In genomic region chr10:117417772-117418667, GRCm38 (mm10) we compare ENCODE assay signal across 8 mouse cellular contexts. TPM values are rescaled to one million over a fixed set of nuclear protein-coding genes. Genes with fewer than 3 reads are reported as not detected.
DNase-seq lines count a peak whose midpoint lies in the region; ATAC-seq and TF ChIP-seq lines count a peak whose summit lies in the region.

No protein-coding gene starts in this region.

- no peaks in the 10 kb centered on the region for H3K27me3 ChIP-seq in stomach, embryonic 16.5 days (ENCODE audit: control insufficient read depth, insufficient read depth, low read length)

- peak; percentile 84 for ATAC-seq in granulocyte monocyte progenitor cell, adult 5-6 weeks (replicated peaks; ENCODE audit: poor library complexity, severe bottlenecking)
- ATAC-seq in megakaryocyte-erythroid progenitor cell, adult 5-6 weeks (replicated peaks; ENCODE audit: low FRiP score, low TSS enrichment, poor library complexity, severe bottlenecking), result peak; percentile 92
- peak; percentile 45; the same call in 1 of the 2 replicates for ATAC-seq in stomach, embryonic 16.5 days (ENCODE audit: insufficient read depth, low FRiP score)

- H3K9me3 ChIP-seq in stomach, embryonic 16.5 days (replicated peaks; ENCODE audit: control insufficient read depth, low read length), result no peaks in the 10 kb centered on the region

- TF ChIP-seq POLR2A in brain, embryonic 14.5 days (IDR thresholded peaks at IDR 0.05; ENCODE audit: borderline replicate concordance, extremely low read depth, insufficient read depth, insufficient read length, poor library complexity, severe bottlenecking), result no peak

- no peak overlapping the region for H3K27ac ChIP-seq in stomach, embryonic 16.5 days (ENCODE audit: low read length)

- peak; percentile 45 to 55 for DNase-seq in left cerebral cortex, postnatal 14 days (ENCODE audit: low spot score in 2 of 2)
- DNase-seq in left cerebral cortex, adult 11 months (ENCODE audit: low spot score), result no peak
- DNase-seq in brain, embryonic 14.5 days (ENCODE audit: low read depth), result peak; percentile 91
- peak; percentile 71 to 74 for DNase-seq in layer of hippocampus, adult 8-10 months (ENCODE audit: low spot score in 2 of 2)
- no peak for DNase-seq in gastrocnemius, adult 8-10 months (ENCODE audit: low spot score in 2 of 2)

- intact Hi-C loops in left cerebral cortex, postnatal 14 days (cut with DNase I), result loop anchor here (5.0 kb wide), 1 partner anchor 41 kb away; no protein-coding TSS in a partner anchor

- no peaks in the 10 kb centered on the region for H3K36me3 ChIP-seq in stomach, embryonic 16.5 days (ENCODE audit: control insufficient read depth, insufficient read depth, low read length)

- H3K4me2 ChIP-seq in stomach, embryonic 16.5 days (ENCODE audit: low read depth, low read length), result peak overlapping the region; percentile 62

- 0 out of 2 replicates have a peak, but pooled peaks cover 2% of the 10 kb centered on the region for H3K4me1 ChIP-seq in stomach, embryonic 16.5 days (ENCODE audit: control insufficient read depth, insufficient read depth, low read length)

- H3K9ac ChIP-seq in stomach, embryonic 16.5 days (ENCODE audit: low read length), result no peak overlapping the region; the same call in 1 of the 2 replicates

- no peak for TF ChIP-seq CTCF in brain, embryonic 14.5 days (IDR thresholded peaks at IDR 0.05; ENCODE audit: borderline replicate concordance, extremely low read depth, insufficient read depth, insufficient read length)

- WGBS in stomach, embryonic 16.5 days, result 19% methylated on average over 18 of the region's 18 CpGs

- H3K4me3 ChIP-seq in stomach, embryonic 16.5 days (replicated peaks; ENCODE audit: low read length), result peak overlapping the region; percentile 34

RNA-seq across cellular contexts. Expression of gene Cpsf6, which starts 38.2 kb away (rescaled TPM):
- total RNA-seq in left cerebral cortex, postnatal 14 days (2021), result 100 to 1,000 TPM; 102 TPM
- polyA plus RNA-seq in brain, embryonic 14.5 days (2012; rRNA removed), result 149 and 198 TPM in 2 replicates
- total RNA-seq in granulocyte monocyte progenitor cell, adult 5-6 weeks (2014; fragmentation: Nextera tagmentation), result 94.2 and 139 TPM in 2 replicates
- total RNA-seq in granulocyte monocyte progenitor cell, adult 5-6 weeks (2017), result 119 and 124 TPM in 2 replicates
- total RNA-seq in layer of hippocampus, adult 8-10 months (2022), result 100 to 1,000 TPM; 104 to 124 (median 117) TPM
- 132 and 163 TPM in 2 replicates for total RNA-seq in megakaryocyte-erythroid progenitor cell, adult 5-6 weeks (2014; fragmentation: Nextera tagmentation)
- 142 and 153 TPM in 2 replicates for total RNA-seq in megakaryocyte-erythroid progenitor cell, adult 5-6 weeks (2017)
- 121 and 123 TPM in 2 replicates for polyA plus RNA-seq in stomach, embryonic 16.5 days (2015; fragmentation: Nextera tagmentation; extraction: Ambion mirVana)
- total RNA-seq in gastrocnemius, adult 8-10 months (2022), result 10 to 100 TPM; 16.8 to 22.6 (median 18.5) TPM

Comparison
In these comparisons a context has a peak if more than half of its experiments do, and no peak if none do; other contexts are left out.
1. DNase-seq: peak in left cerebral cortex, postnatal 14 days (2 of 2), brain, embryonic 14.5 days (single experiment) and layer of hippocampus, adult 8-10 months (2 of 2); none in left cerebral cortex, adult 11 months (single experiment) and gastrocnemius, adult 8-10 months (0 of 2).
2. RNA of gene Cpsf6, which starts 38.2 kb away (total RNA-seq): 132 to 163 TPM in megakaryocyte-erythroid progenitor cell, adult 5-6 weeks, 104 to 124 TPM in layer of hippocampus, adult 8-10 months, 94.2 to 139 TPM in granulocyte monocyte progenitor cell, adult 5-6 weeks and 102 TPM in left cerebral cortex, postnatal 14 days; 16.8 to 22.6 TPM in gastrocnemius, adult 8-10 months; every median in the first group is over 4 times any median in the second.
3. Peak in every context shown above with its lines, with median percentiles within 50 percentile points of each other: ATAC-seq.